Mouse (Mus musculus): ENCODE data around the gene Ptprq. TPM values are rescaled to one million over a fixed set of nuclear protein-coding genes. Genes with fewer than 3 reads are reported as not detected.

Gene Ptprq
- polyA plus RNA-seq, 1 experiment: 0.30 TPM

GRCm38 (mm10) chr10:107486770-107487169 lies 233.1 kb downstream of the Ptprq start:
- no peak for DNase-seq (ENCODE audit: low read depth)
- TF ChIP-seq CTCF (IDR thresholded peaks at IDR 0.05; ENCODE audit: borderline replicate concordance, extremely low read depth, insufficient read depth, insufficient read length): no peak
- TF ChIP-seq POLR2A (IDR thresholded peaks at IDR 0.05; ENCODE audit: borderline replicate concordance, extremely low read depth, insufficient read depth, insufficient read length, poor library complexity, severe bottlenecking): no peak

GRCm38 (mm10) chr10:107485870-107486269 lies 234.0 kb downstream of the Ptprq start, which contains the start of gene Myf5:
Myf5 (minus strand) TSS chr10:107486134.
- no peak for DNase-seq (ENCODE audit: low read depth)
- no peak for TF ChIP-seq POLR2A (IDR thresholded peaks at IDR 0.05; ENCODE audit: borderline replicate concordance, extremely low read depth, insufficient read depth, insufficient read length, poor library complexity, severe bottlenecking)
- no peak for TF ChIP-seq CTCF (IDR thresholded peaks at IDR 0.05; ENCODE audit: borderline replicate concordance, extremely low read depth, insufficient read depth, insufficient read length)

- TF ChIP-seq CTCF (IDR thresholded peaks at IDR 0.05; ENCODE audit: borderline replicate concordance, extremely low read depth, insufficient read depth, insufficient read length) (no peak), POLR2A (IDR thresholded peaks at IDR 0.05; ENCODE audit: borderline replicate concordance, extremely low read depth, insufficient read depth, insufficient read length, poor library complexity, severe bottlenecking) (no peak)
- no peak for DNase-seq (ENCODE audit: low read depth)
Observed at GRCm38 (mm10) chr10:107484050-107484449, 235.8 kb downstream of the Ptprq start.

- TF ChIP-seq POLR2A (IDR thresholded peaks at IDR 0.05; ENCODE audit: borderline replicate concordance, extremely low read depth, insufficient read depth, insufficient read length, poor library complexity, severe bottlenecking) (no peak), CTCF (IDR thresholded peaks at IDR 0.05; ENCODE audit: borderline replicate concordance, extremely low read depth, insufficient read depth, insufficient read length) (peak; percentile 36; the same call in 1 of the 2 replicates)
- DNase-seq (ENCODE audit: low read depth): no peak
Observed at GRCm38 (mm10) chr10:107473497-107473896, 246.4 kb downstream of the Ptprq start.

- DNase-seq (ENCODE audit: low read depth): no peak
- TF ChIP-seq POLR2A (IDR thresholded peaks at IDR 0.05; ENCODE audit: borderline replicate concordance, extremely low read depth, insufficient read depth, insufficient read length, poor library complexity, severe bottlenecking) (no peak), CTCF (IDR thresholded peaks at IDR 0.05; ENCODE audit: borderline replicate concordance, extremely low read depth, insufficient read depth, insufficient read length) (no peak)
Observed at GRCm38 (mm10) chr10:107471712-107472111, 248.1 kb downstream of the Ptprq start.

GRCm38 (mm10) chr10:107467819-107468218 lies 252.0 kb downstream of the Ptprq start:
- TF ChIP-seq CTCF (IDR thresholded peaks at IDR 0.05; ENCODE audit: borderline replicate concordance, extremely low read depth, insufficient read depth, insufficient read length): no peak
- no peak for TF ChIP-seq POLR2A (IDR thresholded peaks at IDR 0.05; ENCODE audit: borderline replicate concordance, extremely low read depth, insufficient read depth, insufficient read length, poor library complexity, severe bottlenecking)
- DNase-seq (ENCODE audit: low read depth): no peak

Other genes starting within 250 kb of the Ptprq start
- gene Myf5, start 233.9 kb downstream of the Ptprq start, polyA plus RNA-seq (2012; rRNA removed): 0.04 and 0.10 TPM in 2 replicates
- gene Myf6, start 225.3 kb downstream of the Ptprq start, polyA plus RNA-seq (2012; rRNA removed): 0.05 TPM in 1 of 2 replicates, not detected in the other
- gene Otogl, start 192.1 kb upstream of the Ptprq start, polyA plus RNA-seq (2012; rRNA removed): 0.03 and 0.07 TPM in 2 replicates